Mouse (Mus musculus) embryonic fibroblast, embryonic 13.5 days (primary cell): ENCODE measurements around the gene Hpse2. TPM values are rescaled to one million over a fixed set of nuclear protein-coding genes. Genes with fewer than 3 reads are reported as not detected.

Experiments
- H3K27ac ChIP-seq: 2 replicates; pipeline ENCODE4 v1.5.1; 2012; ENCODE audit warnings: low read length, control low read depth, inconsistent platforms; ENCODE audit not compliant: insufficient read depth
- H3K4me1 ChIP-seq: 2 replicates; pipeline ENCODE4 v1.6.1; 2011; ENCODE audit warnings: low read length; ENCODE audit not compliant: control insufficient read depth, insufficient read depth
- H3K4me3 ChIP-seq: 2 replicates; pipeline ENCODE4 v1.5.1; 2011; ENCODE audit warnings: mild to moderate bottlenecking, control low read depth, low read length; ENCODE audit not compliant: insufficient read depth
- CTCF ChIP-seq: IDR thresholded peaks from 2 replicates; pipeline ENCODE4 v1.5.1; 2011; ENCODE audit warnings: mild to moderate bottlenecking, control low read depth, low read length, moderate library complexity, borderline replicate concordance; ENCODE audit not compliant: insufficient read depth
- POLR2A ChIP-seq: IDR thresholded peaks from 2 replicates; pipeline ENCODE4 v1.6.1; 2011; ENCODE audit warnings: low read depth, mild to moderate bottlenecking, control low read depth, low read length, moderate library complexity
- polyA plus RNA-seq: library from polyadenylated mRNA; stranded (reverse); fragments of >200 nt; gene quantifications from 2 replicates; pipeline ENCODE4 v1.2.4, GENCODE M21; 2011; ENCODE audit warnings: low read depth; ENCODE audit not compliant: missing spikeins, insufficient read length

The Hpse2 gene
- polyA plus RNA-seq, 1 experiment = 1.6 TPM

- H3K4me1 ChIP-seq = peaks cover 2% of the 10 kb centered on the region
- no peak overlapping the region for H3K27ac ChIP-seq
- no peak overlapping the region for H3K4me3 ChIP-seq
- TF ChIP-seq POLR2A = no peak
- TF ChIP-seq CTCF = no peak
Measured at GRCm38 (mm10) chr19:43193562-43193961, 194.6 kb downstream of the Hpse2 start.

GRCm38 (mm10) chr19:43175437-43175965, 212.7 kb downstream of the Hpse2 start:
- Histone ChIP-seq H3K4me1 (no peaks in the 10 kb centered on the region; the same call in 1 of the 2 replicates), H3K4me3 (no peak overlapping the region), H3K27ac (no peak overlapping the region)
- no peak for TF ChIP-seq CTCF
- TF ChIP-seq POLR2A = no peak

GRCm38 (mm10) chr19:43174812-43175211, 213.3 kb downstream of the Hpse2 start:
- H3K4me1 ChIP-seq = no peaks in the 10 kb centered on the region; the same call in 1 of the 2 replicates
- no peak overlapping the region for H3K4me3 ChIP-seq
- H3K27ac ChIP-seq = no peak overlapping the region
- no peak for TF ChIP-seq CTCF
- no peak for TF ChIP-seq POLR2A

GRCm38 (mm10) chr19:43156085-43156484, 232.1 kb downstream of the Hpse2 start:
- H3K4me1 ChIP-seq = no peaks in the 10 kb centered on the region
- H3K4me3 ChIP-seq = no peak overlapping the region
- H3K27ac ChIP-seq = no peak overlapping the region
- no peak for TF ChIP-seq POLR2A
- TF ChIP-seq CTCF = no peak

GRCm38 (mm10) chr19:43155582-43155981, 232.6 kb downstream of the Hpse2 start:
- no peak overlapping the region for H3K27ac ChIP-seq
- no peaks in the 10 kb centered on the region for H3K4me1 ChIP-seq
- no peak for TF ChIP-seq POLR2A
- no peak for TF ChIP-seq CTCF
- no peak overlapping the region for H3K4me3 ChIP-seq

DNA sequence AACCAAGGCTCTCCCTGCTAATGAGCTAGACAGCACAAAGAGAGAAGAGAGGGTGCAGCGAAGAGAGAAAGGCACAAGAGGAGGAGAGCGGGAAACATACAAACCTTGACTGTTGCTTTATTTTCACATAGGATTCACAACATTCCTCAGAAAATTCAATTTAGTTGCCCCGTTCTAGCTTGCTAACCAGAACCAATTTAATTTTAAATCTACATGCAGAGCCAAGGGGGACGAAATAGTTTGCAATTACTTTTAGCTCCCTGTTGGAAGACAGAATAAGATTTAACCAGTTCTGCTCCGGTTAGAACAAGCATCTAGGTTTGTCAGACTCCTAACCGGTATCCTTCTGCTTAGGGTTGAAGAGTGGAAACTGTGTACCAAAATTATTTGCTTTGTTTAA, 240.3 kb downstream of the Hpse2 start:
- H3K27ac ChIP-seq = no peak overlapping the region
- TF ChIP-seq CTCF (no peak), POLR2A (no peak)
- H3K4me3 ChIP-seq = no peak overlapping the region
- H3K4me1 ChIP-seq = no peaks in the 10 kb centered on the region

DNA sequence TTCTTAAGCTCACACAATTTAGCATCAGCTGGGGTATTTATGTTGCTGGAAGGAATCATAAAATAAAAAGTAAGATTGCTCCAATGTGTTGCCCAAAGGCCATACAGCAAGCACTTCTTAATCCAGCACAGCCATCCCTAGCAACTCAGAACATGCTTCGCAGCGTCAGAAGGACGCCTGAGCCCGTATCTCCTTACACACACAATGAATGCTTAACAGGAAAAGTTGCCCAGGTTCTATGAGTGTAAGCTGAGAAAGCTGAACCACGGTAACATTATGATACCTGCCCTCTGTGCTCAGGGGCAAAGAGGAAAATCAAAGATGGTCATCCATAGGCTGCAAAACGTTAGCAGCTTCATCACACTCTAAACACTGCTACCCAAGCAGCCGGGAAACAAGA, 241.3 kb downstream of the Hpse2 start:
- TF ChIP-seq CTCF = no peak
- TF ChIP-seq POLR2A = no peak
- Histone ChIP-seq H3K27ac (no peak overlapping the region), H3K4me3 (no peak overlapping the region), H3K4me1 (no peaks in the 10 kb centered on the region)

DNA sequence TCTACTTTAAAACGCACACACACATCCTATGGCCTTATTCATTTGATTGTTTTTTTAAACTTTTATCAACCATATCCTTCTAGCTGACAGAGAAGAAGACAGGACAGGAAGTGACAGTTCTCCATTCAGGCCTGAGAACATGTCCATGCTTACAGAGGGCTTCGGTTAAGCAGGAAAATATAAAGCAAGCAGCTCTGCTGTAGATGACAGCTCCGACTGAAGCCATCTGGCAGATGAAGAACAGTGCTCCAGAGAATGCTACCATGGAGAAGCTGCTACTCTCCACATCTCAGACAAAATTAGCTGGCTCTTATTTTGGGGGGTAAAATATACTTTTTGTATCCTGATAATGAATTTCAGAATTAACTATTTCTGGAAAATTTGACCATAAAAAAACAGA, 246.5 kb downstream of the Hpse2 start:
- H3K27ac ChIP-seq = no peak overlapping the region
- TF ChIP-seq POLR2A = no peak
- no peak for TF ChIP-seq CTCF
- no peaks in the 10 kb centered on the region for H3K4me1 ChIP-seq
- H3K4me3 ChIP-seq = no peak overlapping the region

GRCm38 (mm10) chr19:43109796-43110195, 278.4 kb downstream of the Hpse2 start:
- Histone ChIP-seq H3K4me1 (no peaks in the 10 kb centered on the region), H3K4me3 (no peak overlapping the region), H3K27ac (no peak overlapping the region)
- no peak for TF ChIP-seq POLR2A

DNA sequence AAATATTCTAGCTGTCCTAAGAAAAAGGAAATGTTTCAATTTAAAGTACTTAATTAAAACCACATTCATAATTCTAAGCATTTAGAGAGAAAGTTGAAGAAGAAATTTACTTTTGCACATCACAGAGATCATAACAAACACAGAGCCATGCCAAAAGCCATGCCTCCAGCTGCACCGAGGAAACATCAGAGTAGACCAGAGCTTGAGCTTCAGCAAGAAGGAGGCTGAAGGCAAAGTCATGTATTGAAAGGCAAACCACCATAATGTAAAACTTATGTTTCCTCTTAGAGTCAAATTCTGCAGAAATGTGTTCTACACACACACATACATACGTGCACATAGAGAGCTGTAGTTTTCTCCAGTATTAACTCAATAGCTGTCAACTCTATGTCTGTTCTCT, 291.2 kb downstream of the Hpse2 start:
- TF ChIP-seq POLR2A (no peak), CTCF (no peak)
- no peak overlapping the region for H3K27ac ChIP-seq
- no peaks in the 10 kb centered on the region for H3K4me1 ChIP-seq
- no peak overlapping the region for H3K4me3 ChIP-seq

DNA sequence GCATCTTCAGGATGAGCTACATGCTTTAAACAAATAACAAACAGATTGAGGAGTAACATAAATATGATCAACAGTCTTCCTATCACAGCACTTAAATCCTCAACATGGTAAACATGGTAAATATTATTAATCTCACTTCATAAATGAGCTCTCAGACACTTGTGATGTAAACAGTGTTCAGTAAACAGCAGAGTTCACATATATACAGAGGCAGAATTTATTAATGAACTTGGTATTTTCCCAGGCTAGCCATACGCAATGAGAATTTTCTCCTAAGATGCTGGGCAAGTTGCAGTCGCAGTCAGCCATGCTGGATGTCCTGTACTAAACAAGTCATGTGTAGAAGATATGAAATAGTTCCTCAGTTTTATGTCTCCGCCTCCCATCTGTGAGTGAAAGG, 300.9 kb downstream of the Hpse2 start:
- no peak overlapping the region for H3K4me3 ChIP-seq
- no peak for TF ChIP-seq CTCF
- TF ChIP-seq POLR2A = no peak
- H3K27ac ChIP-seq = no peak overlapping the region
- H3K4me1 ChIP-seq = no peaks in the 10 kb centered on the region
